Mouse (Mus musculus) cerebellum, postnatal 14 days (tissue): ENCODE results near the gene Prim2.

Source experiments
- DNase-seq, 2 experiments: peaks; one replicate each; pipeline ENCODE4 v3.0.0; 2021; ENCODE audit warnings: mixed read lengths in 2 of 2

Gene Prim2

GRCm38 (mm10) chr1:33599019-33599667 lies 70.5 kb downstream of the Prim2 start:
- peak in 1 of 2 experiments; percentile 9 for DNase-seq

- no peak for DNase-seq
Measured at GRCm38 (mm10) chr1:33597043-33597442, 72.6 kb downstream of the Prim2 start.

- no peak for DNase-seq
Measured at GRCm38 (mm10) chr1:33595936-33596335, 73.7 kb downstream of the Prim2 start.

GRCm38 (mm10) chr1:33594966-33595365 lies 74.6 kb downstream of the Prim2 start:
- no peak for DNase-seq

- DNase-seq, result no peak
Measured at GRCm38 (mm10) chr1:33593718-33594388, 75.7 kb downstream of the Prim2 start.

GRCm38 (mm10) chr1:33591997-33592608 lies 77.5 kb downstream of the Prim2 start:
- no peak for DNase-seq

- peak; percentile 58 to 67 for DNase-seq
Measured at GRCm38 (mm10) chr1:33590556-33591411, 78.8 kb downstream of the Prim2 start.

GRCm38 (mm10) chr1:33589531-33589930 lies 80.1 kb downstream of the Prim2 start:
- DNase-seq, result no peak

- no peak for DNase-seq
Measured at GRCm38 (mm10) chr1:33588557-33588956, 81.0 kb downstream of the Prim2 start.

GRCm38 (mm10) chr1:33584590-33584978 lies 85.0 kb downstream of the Prim2 start:
- DNase-seq, result no peak

GRCm38 (mm10) chr1:33583817-33584589 lies 85.6 kb downstream of the Prim2 start:
- no peak for DNase-seq

GRCm38 (mm10) chr1:33578593-33578992 lies 91.0 kb downstream of the Prim2 start:
- DNase-seq, result no peak

- no peak for DNase-seq
Measured at GRCm38 (mm10) chr1:33574459-33574858, 95.1 kb downstream of the Prim2 start.

GRCm38 (mm10) chr1:33565764-33566401 lies 103.7 kb downstream of the Prim2 start:
- DNase-seq, result no peak

- no peak for DNase-seq
Measured at GRCm38 (mm10) chr1:33564032-33564431, 105.6 kb downstream of the Prim2 start.

GRCm38 (mm10) chr1:33563611-33564010 lies 106.0 kb downstream of the Prim2 start:
- no peak for DNase-seq

- no peak for DNase-seq
Measured at GRCm38 (mm10) chr1:33556638-33557037, 113.0 kb downstream of the Prim2 start.

GRCm38 (mm10) chr1:33555626-33556025 lies 114.0 kb downstream of the Prim2 start:
- no peak for DNase-seq

- no peak for DNase-seq
Measured at GRCm38 (mm10) chr1:33551350-33551749, 118.2 kb downstream of the Prim2 start.

GRCm38 (mm10) chr1:33541708-33542107 lies 127.9 kb downstream of the Prim2 start:
- DNase-seq, result no peak

- no peak for DNase-seq
Measured at GRCm38 (mm10) chr1:33537948-33538347, 131.6 kb downstream of the Prim2 start.
